Mouse (Mus musculus) left cerebral cortex, adult 2 months (tissue): ENCODE data around the gene Trp53rka. TPM values are rescaled to one million over a fixed set of nuclear protein-coding genes. Genes with fewer than 3 reads are reported as not detected.
A peak's percentile ranks its signal among the peaks of the same experiment; 100 is the strongest.

ENCODE experiments used
- DNase-seq, 2 experiments: peaks; one replicate each; pipeline ENCODE4 v3.0.0; 2021 to 2022; ENCODE audit warnings: low spot score in 2 of 2, mixed read lengths in 1 of 2; ENCODE audit errors: extremely low spot score in 1 of 2
- H3K27ac ChIP-seq: fragments of 200-600 bp; 2 replicates; pipeline ENCODE4 v1.8.1; 2022
- H3K4me3 ChIP-seq: fragments of 200-600 bp; 2 replicates; pipeline ENCODE4 v1.8.1; 2022
- CTCF ChIP-seq: fragments of 200-600 bp; IDR thresholded peaks from 2 replicates; pipeline ENCODE4 v1.8.1; 2022; ENCODE audit warnings: antibody characterized with exemption, mild to moderate bottlenecking, moderate library complexity
- intact Hi-C: fragments of 180-260 bp; cut with DNase I; formaldehyde crosslinking; loops from one replicate; pipeline ENCODE4 v1.15.1; 2025
- total RNA-seq, 2 experiments: library from RNA; stranded (reverse); gene quantifications; 2 replicates each; pipeline ENCODE4 v1.2.3; 2021

Trp53rka gene
- total RNA-seq, 2 experiments from 2014 or later = 21.5 to 22.0 TPM

DNA sequence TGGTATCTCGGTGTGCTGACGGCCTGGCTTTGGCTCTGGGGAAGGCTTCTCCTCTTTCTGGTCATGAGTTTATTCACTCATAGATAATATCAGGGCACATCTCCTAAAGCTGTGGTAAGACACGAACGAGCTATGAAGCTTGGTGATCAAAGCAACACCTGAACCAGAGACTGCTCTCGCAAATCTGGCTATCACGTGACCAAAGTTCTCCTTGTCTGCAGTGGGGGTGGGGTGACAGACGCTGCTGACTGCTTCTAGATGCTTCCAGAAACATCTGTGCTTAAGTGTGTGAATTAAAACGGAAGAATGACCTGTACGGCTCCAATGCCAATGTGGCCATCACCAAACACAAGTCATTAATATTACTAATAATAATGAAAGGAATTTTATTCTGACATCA is 16.6 kb upstream of the Trp53rka start:
- no peak for DNase-seq

GRCm38 (mm10) chr2:165503259-165504203 is 10.4 kb upstream of the Trp53rka start, which contains the start of gene Slc2a10:
Gene Slc2a10 (plus strand): TSS chr2:165503787.
- H3K27ac ChIP-seq = no peak within 1 kb of the TSS
- intact Hi-C loops = no loop called here

More for the DNA sequence above, 16.6 kb upstream of the Trp53rka start:
- intact Hi-C loops = no loop called here
- no peak overlapping the region for H3K4me3 ChIP-seq
- peak overlapping the region; percentile 37 for H3K27ac ChIP-seq
- no peak for TF ChIP-seq CTCF

GRCm38 (mm10) chr2:165498816-165499215 is 5.7 kb upstream of the Trp53rka start:
- Histone ChIP-seq H3K4me3 (no peak overlapping the region), H3K27ac (no peak overlapping the region)
- intact Hi-C loops = no loop called here
- DNase-seq = no peak
- no peak for TF ChIP-seq CTCF

More at GRCm38 (mm10) chr2:165503259-165504203, 10.4 kb upstream of the Trp53rka start, which contains the start of gene Slc2a10:
- no peak for TF ChIP-seq CTCF
- no peak for DNase-seq
- peak within 1 kb of the TSS; percentile 32 for H3K4me3 ChIP-seq

- intact Hi-C loops = no loop called here
- Histone ChIP-seq H3K4me3 (no peak overlapping the region), H3K27ac (no peak overlapping the region)
- TF ChIP-seq CTCF = no peak
- no peak for DNase-seq
These were observed 4.7 kb upstream of the Trp53rka start for GRCm38 (mm10) chr2:165497706-165498275.

DNA sequence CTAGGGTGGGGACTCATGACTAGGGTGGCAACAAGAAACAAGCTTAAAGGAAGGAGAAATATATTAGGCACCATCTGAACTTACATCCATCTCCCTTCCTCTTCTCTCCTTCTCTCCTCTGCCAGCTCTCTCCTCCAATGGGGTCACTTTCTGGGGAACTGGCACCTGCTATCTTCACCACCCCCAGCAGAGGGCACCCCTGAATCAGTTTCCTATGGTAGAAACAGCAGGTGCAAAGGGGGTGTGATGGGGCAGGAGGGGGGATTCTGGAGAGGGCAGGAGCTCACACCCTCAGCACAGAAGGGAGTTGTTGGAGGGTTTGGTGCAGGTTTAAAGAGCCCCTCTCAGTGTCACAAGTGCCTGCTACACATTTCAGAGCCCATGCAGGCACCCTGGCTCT is 3.1 kb upstream of the Trp53rka start:
- peak; percentile 51 to 81 for DNase-seq
- H3K27ac ChIP-seq = no peak overlapping the region
- H3K4me3 ChIP-seq = no peak overlapping the region
- intact Hi-C loops = no loop called here
- TF ChIP-seq CTCF = peak; percentile 61

GRCm38 (mm10) chr2:165494495-165494894 is 1.4 kb upstream of the Trp53rka start:
- intact Hi-C loops = no loop called here
- no peak for TF ChIP-seq CTCF
- H3K27ac ChIP-seq = peak overlapping the region; percentile 89; the same call in 1 of the 2 replicates
- H3K4me3 ChIP-seq = no peak overlapping the region
- no peak for DNase-seq

DNA sequence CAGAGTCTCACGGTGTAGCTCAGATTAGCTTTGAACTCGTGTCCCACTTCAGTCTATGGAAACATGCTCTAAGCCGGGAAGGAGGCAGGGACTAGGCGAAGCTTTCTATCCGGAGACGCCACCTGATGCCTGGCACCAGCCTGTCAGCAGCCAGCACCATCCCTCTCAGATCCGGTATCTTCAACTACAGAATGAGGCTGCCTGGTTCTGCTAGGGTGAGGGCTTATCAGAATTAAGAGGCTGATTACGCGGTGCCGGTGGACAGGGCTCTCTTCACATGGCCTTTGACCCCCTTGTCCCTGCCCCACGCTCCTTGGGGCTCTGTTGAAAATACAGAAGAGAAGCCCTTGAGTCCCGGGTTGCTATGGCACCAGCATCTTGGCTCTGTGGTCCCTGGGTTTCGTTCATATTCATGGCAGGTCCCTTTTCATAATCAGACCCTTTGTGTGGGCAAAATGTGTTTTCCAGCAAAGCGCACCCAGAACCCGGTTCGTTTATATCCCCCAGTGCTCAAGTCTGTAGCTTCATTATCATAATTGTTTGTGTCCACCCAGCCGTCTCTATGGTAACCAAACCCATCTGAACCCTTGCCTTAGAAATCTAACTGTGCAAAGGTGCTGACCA is 575 bp upstream of the Trp53rka start:
- intact Hi-C loops = no loop called here
- TF ChIP-seq CTCF = no peak
- peak overlapping the region; percentile 89 for H3K27ac ChIP-seq
- H3K4me3 ChIP-seq = peak overlapping the region; percentile 89
- peak in 1 of 2 experiments; percentile 52 for DNase-seq

GRCm38 (mm10) chr2:165486881-165487535 is 6.1 kb downstream of the Trp53rka start:
- peak; percentile 58 to 69 for DNase-seq
- H3K4me3 ChIP-seq = no peak overlapping the region
- peak; percentile 90 for TF ChIP-seq CTCF
- no peak overlapping the region; the same call in 1 of the 2 replicates for H3K27ac ChIP-seq
- intact Hi-C loops = loop anchor here (1.0 to 5.0 kb wide), 4 partner anchors 80 to 417 kb away; no protein-coding TSS in a partner anchor

DNA sequence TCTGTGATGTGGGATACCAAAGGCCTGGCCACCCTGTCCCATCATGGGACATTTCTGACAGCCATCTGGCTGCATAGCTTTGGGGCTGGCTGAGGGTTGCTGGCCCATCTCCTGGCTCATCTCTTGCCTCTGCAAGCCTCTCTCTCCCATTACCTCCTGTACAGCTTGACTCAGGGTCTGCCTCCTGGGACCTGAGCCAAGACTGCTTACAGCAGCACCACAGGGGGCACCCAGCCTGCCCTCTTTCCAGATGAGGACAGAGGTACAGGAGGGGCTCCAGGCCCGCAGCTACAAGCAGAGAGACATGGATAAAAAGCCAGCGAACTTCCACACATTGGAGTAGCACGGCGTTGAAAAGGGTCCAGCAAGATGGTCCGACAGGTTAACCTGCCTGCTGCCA is 6.7 kb downstream of the Trp53rka start:
- no peak for TF ChIP-seq CTCF
- intact Hi-C loops = loop anchor here (5.0 kb wide), 1 partner anchor 79 kb away; no protein-coding TSS in a partner anchor
- Histone ChIP-seq H3K4me3 (no peak overlapping the region), H3K27ac (peak overlapping the region; percentile 4; the same call in 1 of the 2 replicates)
- no peak for DNase-seq

DNA sequence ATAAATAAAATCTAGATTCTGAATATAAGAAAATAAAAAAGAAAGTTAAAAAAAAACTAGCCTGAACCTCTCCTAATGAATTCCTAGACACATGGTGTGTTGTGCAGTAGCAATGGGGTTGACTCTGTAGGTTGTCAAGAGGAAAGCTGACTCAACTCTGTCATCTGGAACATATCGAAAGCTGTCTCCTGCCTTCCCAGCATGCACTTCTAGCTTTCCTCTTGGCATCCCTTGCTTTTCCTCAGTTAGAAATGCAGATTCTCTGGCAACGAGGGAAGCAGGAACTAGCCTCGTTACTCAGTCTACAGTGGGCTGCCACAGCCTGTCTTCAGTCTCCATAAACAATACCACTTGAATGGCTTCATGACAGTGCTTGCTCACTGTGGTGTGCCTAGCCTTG is 7.3 kb downstream of the Trp53rka start:
- peak overlapping the region; percentile 4; the same call in 1 of the 2 replicates for H3K27ac ChIP-seq
- DNase-seq = no peak
- no peak overlapping the region for H3K4me3 ChIP-seq
- intact Hi-C loops = loop anchor here (5.0 kb wide), 1 partner anchor 79 kb away; no protein-coding TSS in a partner anchor
- TF ChIP-seq CTCF = no peak

- no peak overlapping the region for H3K4me3 ChIP-seq
- no peak overlapping the region for H3K27ac ChIP-seq
- intact Hi-C loops = no loop called here
- TF ChIP-seq CTCF = no peak
- no peak for DNase-seq
These were observed 9.0 kb downstream of the Trp53rka start for GRCm38 (mm10) chr2:165484152-165484551.
